Mouse (Mus musculus) stomach, postnatal 0 days (tissue): ENCODE data around the gene Csdc2. TPM values are rescaled to one million over a fixed set of nuclear protein-coding genes. Genes with fewer than 3 reads are reported as not detected.
A peak's percentile ranks its signal among the peaks of the same experiment; 100 is the strongest.

Experiments used
- ATAC-seq: fragments of 200-750 bp; cut with Nextera tagmentation; 2 replicates; pipeline ENCODE4 v1.8.0; 2017; ENCODE audit not compliant: low FRiP score, low TSS enrichment
- DNase-seq: peaks from one replicate; pipeline ENCODE4 v3.0.0-alpha.2; 2016; ENCODE audit warnings: low spot score
- H3K27ac ChIP-seq: fragments of 300-500 bp; sonication (generic); replicated peaks from 2 replicates; pipeline ENCODE4 v1.5.1; 2014; ENCODE audit warnings: mild to moderate bottlenecking, control low read depth
- H3K27me3 ChIP-seq: fragments of 300-500 bp; sonication (generic); 2 replicates; pipeline ENCODE4 v1.6.1; 2014; ENCODE audit warnings: low read length; ENCODE audit not compliant: control insufficient read depth, insufficient read depth
- H3K36me3 ChIP-seq: fragments of 300-500 bp; sonication (generic); 2 replicates; pipeline ENCODE4 v1.6.1; 2014; ENCODE audit warnings: low read length, mixed read lengths; ENCODE audit not compliant: control insufficient read depth, insufficient read depth
- H3K4me1 ChIP-seq: fragments of 300-500 bp; sonication (generic); replicated peaks from 2 replicates; pipeline ENCODE4 v1.6.1; 2014; ENCODE audit warnings: antibody characterized with exemption; ENCODE audit not compliant: control insufficient read depth, insufficient read depth
- H3K4me2 ChIP-seq: fragments of 300-500 bp; sonication (generic); replicated peaks from 2 replicates; pipeline ENCODE4 v1.6.1; 2014; ENCODE audit warnings: low read depth, mild to moderate bottlenecking, control low read depth, moderate library complexity
- H3K4me3 ChIP-seq: fragments of 300-500 bp; sonication (generic); 2 replicates; pipeline ENCODE4 v1.5.1; 2014; ENCODE audit warnings: low read depth, low read length, control low read depth
- H3K9ac ChIP-seq: fragments of 300-500 bp; sonication (generic); 2 replicates; pipeline ENCODE4 v1.6.1; 2014; ENCODE audit warnings: mild to moderate bottlenecking, low read length, control low read depth, mixed read lengths
- H3K9me3 ChIP-seq: fragments of 300-500 bp; sonication (generic); 2 replicates; pipeline ENCODE4 v1.6.1; 2016; ENCODE audit warnings: low read length; ENCODE audit not compliant: control insufficient read depth
- CTCF ChIP-seq: IDR thresholded peaks from 2 replicates; pipeline ENCODE4 v1.5.1; 2016; ENCODE audit warnings: antibody characterized with exemption, low read depth, mild to moderate bottlenecking, moderate library complexity
- EP300 ChIP-seq: optimal IDR thresholded peaks from 2 replicates; pipeline ENCODE3; 2016; ENCODE audit warnings: antibody characterized with exemption
- WGBS: fragments of 180-500 bp; shearing (Covaris S2); extraction: QIAGEN DNeasy Blood & Tissue Kit; methylation state at CpG from one replicate; pipeline ENCODE4 v1.1.7; 2014; 5-methylcytosine and 5-hydroxymethylcytosine counted together
- polyA plus RNA-seq: library from polyadenylated mRNA; unstranded; fragments of >200 nt; fragmentation: Nextera tagmentation; extraction: Ambion mirVana; gene quantifications from 2 replicates; pipeline ENCODE4 v1.2.1, GENCODE M21; 2015

Gene Csdc2
- polyA plus RNA-seq, 1 experiment from 2014 or later: 9.7 TPM

- ATAC-seq: no peak
- H3K27ac ChIP-seq: peak overlapping the region; percentile 63; the same call in 1 of the 2 replicates
- TF ChIP-seq EP300 (no peak), CTCF (no peak)
- H3K36me3 ChIP-seq: no peaks in the 10 kb centered on the region
- no peak overlapping the region for H3K9ac ChIP-seq
- H3K4me3 ChIP-seq: no peak overlapping the region
- 0 out of 2 replicates have a peak, but pooled peaks cover 8% of the 10 kb centered on the region for H3K4me1 ChIP-seq
- H3K9me3 ChIP-seq: no peaks in the 10 kb centered on the region
- no peak for DNase-seq
- H3K27me3 ChIP-seq: no peaks in the 10 kb centered on the region
- WGBS: 32% methylated on average over 4 of the region's 4 CpGs
- no peak overlapping the region for H3K4me2 ChIP-seq
These were observed 8.8 kb upstream of the Csdc2 start for GRCm38 (mm10) chr15:81927741-81928140.

GRCm38 (mm10) chr15:81928277-81928676 is 8.3 kb upstream of the Csdc2 start:
- Histone ChIP-seq H3K9me3 (no peaks in the 10 kb centered on the region), H3K4me3 (no peak overlapping the region), H3K4me2 (no peak overlapping the region), H3K4me1 (0 out of 2 replicates have a peak, but pooled peaks cover 8% of the 10 kb centered on the region), H3K36me3 (no peaks in the 10 kb centered on the region), H3K27ac (peak overlapping the region; percentile 53; the same call in 1 of the 2 replicates), H3K9ac (no peak overlapping the region), H3K27me3 (no peaks in the 10 kb centered on the region)
- TF ChIP-seq CTCF (no peak), EP300 (no peak)
- 46% methylated on average over 11 of the region's 11 CpGs for WGBS
- no peak for ATAC-seq
- DNase-seq: no peak

- ATAC-seq (0 out of 2 replicates have a peak, but pooled peaks have one; percentile 6), DNase-seq (no peak)
- Histone ChIP-seq H3K9ac (no peak overlapping the region), H3K4me3 (no peak overlapping the region), H3K36me3 (no peaks in the 10 kb centered on the region), H3K27me3 (no peaks in the 10 kb centered on the region), H3K4me2 (no peak overlapping the region), H3K27ac (0 out of 2 replicates have a peak overlapping the region, but pooled peaks have one; percentile 18), H3K9me3 (no peaks in the 10 kb centered on the region), H3K4me1 (peaks cover 2% of the 10 kb centered on the region; the same call in 1 of the 2 replicates)
- WGBS: 10% methylated on average over 12 of the region's 12 CpGs
- TF ChIP-seq CTCF (no peak), EP300 (no peak)
These were observed 3.5 kb upstream of the Csdc2 start for GRCm38 (mm10) chr15:81932951-81933470.

GRCm38 (mm10) chr15:81933986-81934385 is 2.6 kb upstream of the Csdc2 start:
- WGBS: 89% methylated on average over 1 of the region's 1 CpGs
- H3K9ac ChIP-seq: no peak overlapping the region
- TF ChIP-seq EP300: no peak
- TF ChIP-seq CTCF: no peak
- H3K36me3 ChIP-seq: no peaks in the 10 kb centered on the region
- no peaks in the 10 kb centered on the region for H3K9me3 ChIP-seq
- no peak overlapping the region for H3K4me3 ChIP-seq
- peaks cover 2% of the 10 kb centered on the region; the same call in 1 of the 2 replicates for H3K4me1 ChIP-seq
- ATAC-seq (no peak), DNase-seq (no peak)
- H3K27ac ChIP-seq: no peak overlapping the region
- no peak overlapping the region for H3K4me2 ChIP-seq
- no peaks in the 10 kb centered on the region for H3K27me3 ChIP-seq

GRCm38 (mm10) chr15:81935869-81936637 is 506 bp upstream of the Csdc2 start:
- Histone ChIP-seq H3K27me3 (no peaks in the 10 kb centered on the region), H3K9me3 (no peaks in the 10 kb centered on the region), H3K4me2 (peak overlapping the region; percentile 60), H3K27ac (peak overlapping the region; percentile 78), H3K36me3 (no peaks in the 10 kb centered on the region), H3K4me1 (peaks cover 2% of the 10 kb centered on the region; the same call in 1 of the 2 replicates), H3K4me3 (peak overlapping the region; percentile 47), H3K9ac (no peak overlapping the region)
- TF ChIP-seq CTCF: no peak
- TF ChIP-seq EP300: no peak
- 42% methylated on average over 7 of the region's 7 CpGs for WGBS
- peak; percentile 30 for ATAC-seq
- no peak for DNase-seq
